Mouse (Mus musculus) heart, postnatal 0 days (tissue): ENCODE measurements around the gene H2-D1. TPM values are rescaled to one million over a fixed set of nuclear protein-coding genes. Genes with fewer than 3 reads are reported as not detected.

Experiments used
- ATAC-seq: fragments of 200-750 bp; cut with Nextera tagmentation; 2 replicates; pipeline ENCODE4 v1.8.0; 2017; ENCODE audit warnings: low read depth, moderate number of reproducible peaks, moderate library complexity; ENCODE audit not compliant: insufficient read depth
- DNase-seq: peaks from one replicate; pipeline ENCODE4 v3.0.0-alpha.2; 2016; ENCODE audit warnings: low spot score
- H3K27ac ChIP-seq: fragments of 300-500 bp; sonication (generic); 2 replicates; pipeline ENCODE4 v1.5.1; 2014; ENCODE audit warnings: low read depth, mild to moderate bottlenecking
- H3K27me3 ChIP-seq: fragments of 300-500 bp; sonication (generic); 2 replicates; pipeline ENCODE4 v1.6.1; 2014; ENCODE audit warnings: low read length, mixed read lengths; ENCODE audit not compliant: control insufficient read depth, insufficient read depth
- H3K36me3 ChIP-seq: fragments of 300-500 bp; sonication (generic); replicated peaks from 2 replicates; pipeline ENCODE4 v1.6.1; 2014; ENCODE audit warnings: low read length, mixed read lengths; ENCODE audit not compliant: control insufficient read depth, insufficient read depth
- H3K4me1 ChIP-seq: fragments of 300-500 bp; sonication (generic); 2 replicates; pipeline ENCODE4 v1.6.1; 2014; ENCODE audit warnings: antibody characterized with exemption; ENCODE audit not compliant: control insufficient read depth, insufficient read depth
- H3K4me2 ChIP-seq: fragments of 300-500 bp; sonication (generic); 2 replicates; pipeline ENCODE4 v1.6.1; 2014; ENCODE audit warnings: low read depth, mild to moderate bottlenecking, low read length, moderate library complexity
- H3K4me3 ChIP-seq: fragments of 300-500 bp; sonication (generic); 2 replicates; pipeline ENCODE4 v1.5.1; 2014; ENCODE audit warnings: low read depth, low read length
- H3K9ac ChIP-seq: fragments of 300-500 bp; sonication (generic); replicated peaks from 2 replicates; pipeline ENCODE4 v1.6.1; 2014; ENCODE audit warnings: low read depth, low read length, mixed read lengths
- H3K9me3 ChIP-seq: fragments of 300-500 bp; sonication (generic); replicated peaks from 2 replicates; pipeline ENCODE4 v1.6.1; 2016; ENCODE audit warnings: low read length; ENCODE audit not compliant: control insufficient read depth
- CTCF ChIP-seq: IDR thresholded peaks from 2 replicates; pipeline ENCODE4 v1.5.1; 2016; ENCODE audit warnings: antibody characterized with exemption, control low read depth, low read depth
- EP300 ChIP-seq: IDR thresholded peaks from 2 replicates; pipeline ENCODE4 v1.6.1; 2016; ENCODE audit warnings: antibody characterized with exemption, low read depth
- WGBS: fragments of 180-500 bp; shearing (Covaris S2); extraction: QIAGEN DNeasy Blood & Tissue Kit; methylation state at CpG from one replicate; pipeline ENCODE4 v1.1.7; 2014; 5-methylcytosine and 5-hydroxymethylcytosine counted together
- polyA plus RNA-seq: library from polyadenylated mRNA; unstranded; fragments of >200 nt; fragmentation: Nextera tagmentation; extraction: Ambion mirVana; gene quantifications from 2 replicates; pipeline ENCODE4 v1.2.1, GENCODE M21; 2015
- total RNA-seq: library from RNA; depleted of rRNA; stranded (reverse); fragments of >200 nt; gene quantifications from 2 replicates; pipeline ENCODE4 v1.2.3, GENCODE M21; 2014; ENCODE audit warnings: low replicate concordance; rRNA removed

H2-D1 gene
- total RNA-seq (65.4 and 104 TPM in 2 replicates), polyA plus RNA-seq (105 and 113 TPM in 2 replicates)

DNA sequence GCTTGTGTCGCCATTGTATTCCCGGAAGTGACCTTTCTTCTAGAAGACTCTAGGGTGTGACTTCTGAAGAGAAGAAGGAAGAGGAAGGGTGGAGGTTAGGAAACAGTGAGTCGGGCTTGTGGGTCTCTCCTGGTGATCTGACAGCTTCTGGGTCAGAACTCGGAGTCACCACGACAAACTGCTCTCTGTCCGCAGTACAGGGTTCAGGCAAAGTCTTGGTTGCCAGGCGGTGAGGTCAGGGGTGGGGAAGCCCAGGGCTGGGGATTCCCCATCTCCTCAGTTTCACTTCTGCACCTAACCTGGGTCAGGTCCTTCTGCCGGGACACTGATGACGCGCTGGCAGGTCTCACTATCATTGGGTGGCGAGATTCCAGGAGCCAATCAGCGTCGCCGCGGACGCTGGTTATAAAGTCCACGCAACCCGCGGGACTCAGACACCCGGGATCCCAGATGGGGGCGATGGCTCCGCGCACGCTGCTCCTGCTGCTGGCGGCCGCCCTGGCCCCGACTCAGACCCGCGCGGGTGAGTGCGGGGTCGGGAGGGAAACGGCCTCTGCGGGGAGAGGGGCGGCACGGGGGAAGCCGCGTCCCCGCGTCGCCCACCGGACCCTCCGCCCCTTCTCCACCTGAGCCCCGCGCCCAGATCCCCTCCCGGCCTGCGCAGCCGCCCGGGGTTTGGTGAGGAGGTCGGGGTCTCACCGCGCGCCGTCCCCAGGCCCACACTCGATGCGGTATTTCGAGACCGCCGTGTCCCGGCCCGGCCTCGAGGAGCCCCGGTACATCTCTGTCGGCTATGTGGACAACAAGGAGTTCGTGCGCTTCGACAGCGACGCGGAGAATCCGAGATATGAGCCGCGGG, at the start of gene H2-D1:
TSS of gene H2-D1 (plus strand) at position 67 of the 859 bp plus-strand sequence.
- Histone ChIP-seq H3K4me2 (peak within 1 kb of the TSS; percentile 99), H3K9ac (peak within 1 kb of the TSS; percentile 70), H3K9me3 (no peaks in the 10 kb centered on the region), H3K4me3 (peak within 1 kb of the TSS; percentile 85), H3K4me1 (peaks cover 5% of the 10 kb centered on the region; the same call in 1 of the 2 replicates), H3K27me3 (peaks cover 21% of the 10 kb centered on the region; the same call in 1 of the 2 replicates), H3K27ac (peak within 1 kb of the TSS; percentile 52), H3K36me3 (no peaks in the 10 kb centered on the region)
- 2% methylated on average over 69 of the region's 73 CpGs for WGBS
- ATAC-seq (peak; percentile 84), DNase-seq (peak; percentile 73)
- TF ChIP-seq EP300 (no peak), CTCF (no peak)

- H3K4me3 ChIP-seq: no peak overlapping the region
- H3K9ac ChIP-seq: no peak overlapping the region
- no peak for ATAC-seq
- TF ChIP-seq EP300: no peak
- no peak for TF ChIP-seq CTCF
- H3K4me2 ChIP-seq: no peak overlapping the region
- no peaks in the 10 kb centered on the region for H3K4me1 ChIP-seq
- H3K27ac ChIP-seq: no peak overlapping the region
- 86% methylated on average over 5 of the region's 5 CpGs for WGBS
- no peaks in the 10 kb centered on the region for H3K9me3 ChIP-seq
- no peaks in the 10 kb centered on the region for H3K27me3 ChIP-seq
- no peak for DNase-seq
- H3K36me3 ChIP-seq: no peaks in the 10 kb centered on the region
Measured at GRCm38 (mm10) chr17:35213071-35213470, 49.5 kb upstream of the H2-D1 start.

GRCm38 (mm10) chr17:35218516-35219193, 43.9 kb upstream of the H2-D1 start:
- Histone ChIP-seq H3K27ac (peak overlapping the region; percentile 84), H3K27me3 (no peaks in the 10 kb centered on the region), H3K36me3 (0 out of 2 replicates have a peak, but pooled peaks cover 9% of the 10 kb centered on the region), H3K4me1 (peaks cover 9% of the 10 kb centered on the region; the same call in 1 of the 2 replicates), H3K4me2 (peak overlapping the region; percentile 12; the same call in 1 of the 2 replicates), H3K9me3 (no peaks in the 10 kb centered on the region), H3K9ac (no peak overlapping the region), H3K4me3 (no peak overlapping the region)
- peak; percentile 72; the same call in 1 of the 2 replicates for TF ChIP-seq EP300
- no peak for TF ChIP-seq CTCF
- 61% methylated on average over 18 of the region's 18 CpGs for WGBS
- ATAC-seq: peak; percentile 57
- DNase-seq: no peak

DNA sequence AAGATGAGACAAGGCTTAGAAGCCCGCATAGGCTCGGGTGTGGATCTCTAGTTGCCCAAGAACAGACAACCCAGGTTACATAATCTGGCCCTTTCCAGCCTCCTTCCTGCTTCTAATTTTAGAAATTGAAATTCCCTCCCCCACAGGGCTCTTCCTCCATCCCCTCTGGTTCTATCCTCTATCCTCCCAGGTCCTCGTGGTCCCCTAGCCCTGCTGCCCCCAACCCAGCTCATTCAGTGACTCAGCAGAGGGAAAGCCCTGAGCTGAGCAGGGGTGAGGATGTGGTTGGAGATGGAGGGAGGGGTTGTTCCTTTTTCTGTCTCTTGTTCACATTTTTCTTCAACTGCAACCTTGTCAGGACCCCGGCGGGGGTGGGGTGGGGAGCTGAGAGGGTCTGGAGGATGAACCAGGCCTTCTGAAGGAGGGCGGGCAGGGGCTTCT, 42.9 kb upstream of the H2-D1 start:
- Histone ChIP-seq H3K4me2 (no peak overlapping the region), H3K27ac (peak overlapping the region; percentile 84), H3K9me3 (no peaks in the 10 kb centered on the region), H3K27me3 (no peaks in the 10 kb centered on the region), H3K9ac (no peak overlapping the region), H3K4me3 (no peak overlapping the region), H3K4me1 (peaks cover 9% of the 10 kb centered on the region; the same call in 1 of the 2 replicates), H3K36me3 (0 out of 2 replicates have a peak, but pooled peaks cover 9% of the 10 kb centered on the region)
- ATAC-seq (no peak), DNase-seq (no peak)
- no peak for TF ChIP-seq EP300
- TF ChIP-seq CTCF: no peak
- 54% methylated on average over 6 of the region's 6 CpGs for WGBS

DNA sequence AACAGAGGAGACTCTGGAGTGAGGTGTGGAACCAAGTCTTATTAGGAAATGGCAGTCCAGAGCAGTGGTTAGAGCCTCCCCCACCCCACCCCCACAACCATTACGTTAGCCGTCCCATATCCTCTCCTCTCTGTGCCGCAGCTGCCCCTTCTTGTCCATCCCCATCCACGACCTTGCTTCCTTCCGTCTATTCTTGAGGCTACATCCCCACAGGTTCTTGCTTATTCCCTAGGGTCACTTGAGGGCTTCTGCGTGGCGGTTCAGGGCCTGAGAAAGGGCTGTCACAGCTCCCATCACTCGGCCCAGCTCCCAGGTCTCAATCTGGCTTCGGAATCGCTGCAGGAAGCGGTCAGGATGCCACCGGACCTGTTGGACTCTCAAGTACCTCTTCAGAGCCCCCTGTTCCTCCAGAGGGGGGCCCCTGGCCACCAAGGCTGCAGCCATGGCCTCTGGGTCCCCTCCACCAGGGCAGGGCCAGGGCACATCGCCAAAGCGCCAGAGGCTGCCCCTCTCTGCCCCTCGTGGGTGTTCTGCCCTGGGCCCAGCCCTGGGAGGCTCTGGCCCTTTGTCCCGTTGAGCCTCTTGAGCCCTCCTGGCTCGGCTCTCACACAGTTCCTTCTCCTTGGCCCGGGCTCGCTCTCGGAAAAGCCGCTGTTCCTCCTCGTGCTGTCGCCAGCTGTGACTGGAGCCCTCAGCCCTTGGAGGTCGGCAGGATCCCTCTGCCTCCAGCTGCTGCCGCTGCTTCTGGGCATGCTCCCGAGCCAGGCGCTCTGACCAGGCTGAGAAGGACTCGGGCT, 42.2 kb upstream of the H2-D1 start, which contains the start of gene Gm16181:
TSS of gene Gm16181 (plus strand) at position 679 of the 797 bp plus-strand sequence.
- 0 out of 2 replicates have a peak, but pooled peaks cover 15% of the 10 kb centered on the region for H3K36me3 ChIP-seq
- 0 out of 2 replicates have a peak within 1 kb of the TSS, but pooled peaks have one; percentile 13 for H3K4me2 ChIP-seq
- WGBS: 55% methylated on average over 27 of the region's 28 CpGs
- peaks cover 9% of the 10 kb centered on the region; the same call in 1 of the 2 replicates for H3K4me1 ChIP-seq
- DNase-seq (no peak), ATAC-seq (no peak; the same call in 1 of the 2 replicates)
- 0 out of 2 replicates have a peak within 1 kb of the TSS, but pooled peaks have one; percentile 8 for H3K9ac ChIP-seq
- no peak for TF ChIP-seq CTCF
- TF ChIP-seq EP300: no peak
- no peaks in the 10 kb centered on the region for H3K27me3 ChIP-seq
- H3K9me3 ChIP-seq: no peaks in the 10 kb centered on the region
- H3K27ac ChIP-seq: peak within 1 kb of the TSS; percentile 84
- no peak within 1 kb of the TSS for H3K4me3 ChIP-seq
